In the genomic region with DNA sequence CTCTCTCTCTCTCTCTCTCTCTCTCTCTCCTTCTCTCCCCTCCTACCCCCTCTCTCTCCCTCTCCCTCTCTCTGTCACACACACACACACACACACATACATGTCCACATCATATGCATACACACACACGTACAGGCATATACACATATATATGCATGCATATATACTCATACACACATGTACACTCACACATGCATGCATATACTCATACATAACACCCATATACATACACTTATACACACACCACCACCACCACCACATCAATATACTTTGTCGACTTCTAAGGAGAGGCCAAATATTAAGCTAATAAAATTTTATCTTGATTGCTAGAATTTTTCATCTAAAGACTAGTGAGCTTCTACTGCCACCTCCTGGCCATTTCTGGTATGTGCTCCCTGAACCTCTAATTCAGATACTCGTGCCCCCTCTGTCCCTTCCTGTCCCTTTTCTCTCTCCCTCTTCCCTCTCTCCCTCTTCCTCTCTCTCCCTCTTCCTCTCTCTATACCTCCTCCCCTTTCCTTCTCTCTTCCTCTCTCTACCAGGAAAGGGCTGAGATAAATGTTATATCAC, we compare ENCODE assay signal across 8 mouse cellular contexts. TPM values are rescaled to one million over a fixed set of nuclear protein-coding genes. Genes with fewer than 3 reads are reported as not detected.
A peak's percentile ranks its signal among the peaks of the same experiment; 100 is the strongest.
DNase-seq lines count a peak whose midpoint lies in the region; ATAC-seq and TF ChIP-seq lines count a peak whose summit lies in the region.

No protein-coding gene starts in this region.

- no peaks in the 10 kb centered on the region for H3K27me3 ChIP-seq in embryonic facial prominence, embryonic 12.5 days

- WGBS in embryonic facial prominence, embryonic 12.5 days, result 31% methylated on average over 3 of the region's 3 CpGs

- H3K9me3 ChIP-seq in embryonic facial prominence, embryonic 12.5 days, result no peaks in the 10 kb centered on the region

- H3K4me3 ChIP-seq in gastrocnemius, adult 2 months, result no peak overlapping the region
- no peak overlapping the region for H3K4me3 ChIP-seq in embryonic facial prominence, embryonic 12.5 days

- no peak overlapping the region for H3K27ac ChIP-seq in gastrocnemius, adult 2 months
- H3K27ac ChIP-seq in embryonic facial prominence, embryonic 12.5 days, result no peak overlapping the region

- H3K4me1 ChIP-seq in embryonic facial prominence, embryonic 12.5 days, result no peaks in the 10 kb centered on the region

- H3K36me3 ChIP-seq in embryonic facial prominence, embryonic 12.5 days, result no peaks in the 10 kb centered on the region

- ATAC-seq in embryonic facial prominence, embryonic 12.5 days (ENCODE audit: insufficient number of reproducible peaks, insufficient read depth, low FRiP score, low TSS enrichment), result 0 out of 2 replicates have a peak, but pooled peaks have one; percentile 60
- peak; percentile 90 for ATAC-seq in megakaryocyte progenitor cell, adult 5-6 weeks (replicated peaks; ENCODE audit: poor library complexity)

- no peak overlapping the region for H3K9ac ChIP-seq in embryonic facial prominence, embryonic 12.5 days

- intact Hi-C loops in gastrocnemius, adult 2 months (cut with DNase I), result loop anchor here (2.0 to 5.0 kb wide), 3 partner anchors 115 to 745 kb away; a partner anchor contains a TSS

- peak; percentile 88 for TF ChIP-seq CTCF in gastrocnemius, adult 2 months (IDR thresholded peaks at IDR 0.05)

- H3K4me2 ChIP-seq in embryonic facial prominence, embryonic 12.5 days (replicated peaks), result no peak overlapping the region

- peak; percentile 55 for DNase-seq in gastrocnemius, adult 2 months
- no peak for DNase-seq in gastrocnemius, postnatal 25 days
- peak; percentile 67 to 69 for DNase-seq in B cell, adult 2 months
- peak; percentile 59 to 64 for DNase-seq in adrenal gland, postnatal 36 days
- peak; percentile 82 to 83 for DNase-seq in kidney, postnatal 4 days
- peak; percentile 33 to 75 for DNase-seq in spleen, postnatal 4 days (ENCODE audit: low spot score in 2 of 2)

RNA-seq across cellular contexts. Expression of a gene that starts 59.2 kb away (rescaled TPM):
- under 1 TPM; 0.59 to 0.69 TPM for total RNA-seq in gastrocnemius, adult 2 months (2021)
- under 1 TPM; 0.72 TPM for total RNA-seq in gastrocnemius, postnatal 25 days (2021)
- 1 to 10 TPM; 2.9 to 8.5 TPM for total RNA-seq in adrenal gland, postnatal 36 days (2021)
- 8.9 and 10.4 TPM in 2 replicates for polyA plus RNA-seq in embryonic facial prominence, embryonic 12.5 days (2016; fragmentation: Nextera tagmentation; extraction: Ambion mirVana)
- 1.5 and 2.0 TPM in 2 replicates for total RNA-seq in megakaryocyte progenitor cell, adult 5-6 weeks (2015)
- total RNA-seq in megakaryocyte progenitor cell, adult 5-6 weeks (2017), result 1.7 and 2.6 TPM in 2 replicates
